Mouse (Mus musculus): ENCODE measurements at regions not wholly inside any gene's neighbourhood (a gene's known extent, or its start where the extent isn't known, plus 50 kb on each side); places are given as distances from the start of the nearest gene placed in this dataset.

DNA sequence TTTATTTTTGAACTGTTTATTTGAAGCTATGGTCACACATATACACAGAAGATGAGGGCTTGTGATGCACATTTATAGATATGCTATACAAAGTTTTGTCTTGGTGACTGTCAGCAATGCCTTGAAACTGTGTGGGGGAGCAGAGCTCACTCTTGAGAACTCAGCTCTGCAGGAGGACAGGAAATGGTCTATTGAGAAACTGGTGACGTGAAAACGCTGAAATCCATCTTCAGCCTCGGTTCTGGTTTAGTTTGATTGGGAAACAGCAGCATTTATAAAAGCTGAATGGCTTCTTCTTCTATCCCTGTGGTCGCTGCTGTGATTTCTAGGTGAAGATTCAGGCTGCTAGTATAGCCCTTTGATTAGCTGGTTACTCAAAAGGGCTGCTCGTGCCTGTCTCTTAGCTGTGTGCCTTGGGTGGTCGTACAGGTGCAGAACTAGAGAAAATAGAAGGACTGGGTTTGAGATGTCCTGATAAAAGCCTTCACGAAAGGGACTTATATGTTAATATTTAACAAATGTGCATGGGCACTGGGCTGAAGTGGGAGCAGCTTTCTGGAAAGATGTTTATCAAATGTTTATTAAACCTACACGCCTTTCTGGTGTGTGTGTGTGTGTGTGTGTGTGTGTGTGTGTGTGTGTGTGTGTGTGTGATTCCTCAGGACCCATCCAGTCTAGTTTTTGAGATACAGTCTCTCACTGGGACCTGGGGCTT, 124.9 kb upstream of the Map3k1 start:
- H3K4me1 ChIP-seq (replicated peaks; ENCODE audit: control insufficient read depth, insufficient read depth, low read length): peaks cover 5% of the 10 kb centered on the region
- H3K4me3 ChIP-seq (replicated peaks; ENCODE audit: low read length): no peak overlapping the region
- H3K27ac ChIP-seq (ENCODE audit: low read length): no peak overlapping the region
- no peak for ATAC-seq
- no peaks in the 10 kb centered on the region for H3K9me3 ChIP-seq (ENCODE audit: control insufficient read depth, low read length)
- H3K27me3 ChIP-seq (replicated peaks; ENCODE audit: control insufficient read depth, insufficient read depth, low read length): no peaks in the 10 kb centered on the region
- H3K36me3 ChIP-seq (ENCODE audit: control insufficient read depth, insufficient read depth): no peaks in the 10 kb centered on the region
- WGBS: 82% methylated on average over 8 of the region's 8 CpGs
- H3K9ac ChIP-seq (replicated peaks; ENCODE audit: low read depth, low read length): no peak overlapping the region
- no peak overlapping the region for H3K4me2 ChIP-seq (ENCODE audit: low read length)

DNA sequence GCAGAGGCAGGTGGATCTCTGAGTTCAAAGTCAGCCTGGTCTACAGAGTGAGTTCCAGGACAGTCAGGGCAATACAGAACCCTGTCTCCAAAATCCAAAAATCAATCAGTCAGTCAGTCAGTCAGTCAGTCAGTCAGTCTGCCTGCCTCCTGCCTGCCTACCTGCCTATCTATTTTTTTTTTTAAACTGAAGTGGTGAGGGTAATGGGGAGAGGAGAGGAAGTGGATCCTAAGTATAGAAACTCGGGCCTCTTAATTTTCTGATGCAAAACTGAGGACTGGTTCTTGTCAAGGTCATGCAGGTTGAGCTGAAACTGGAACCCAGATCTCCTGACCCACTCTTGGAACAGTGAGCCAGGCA, 126.9 kb upstream of the Map3k1 start:
- no peak overlapping the region for H3K4me3 ChIP-seq (replicated peaks; ENCODE audit: low read length)
- H3K27ac ChIP-seq (ENCODE audit: low read length): no peak overlapping the region
- no peak overlapping the region for H3K9ac ChIP-seq (replicated peaks; ENCODE audit: low read depth, low read length)
- peaks cover 5% of the 10 kb centered on the region for H3K4me1 ChIP-seq (replicated peaks; ENCODE audit: control insufficient read depth, insufficient read depth, low read length)
- no peaks in the 10 kb centered on the region for H3K36me3 ChIP-seq (ENCODE audit: control insufficient read depth, insufficient read depth)
- no peaks in the 10 kb centered on the region for H3K9me3 ChIP-seq (ENCODE audit: control insufficient read depth, low read length)
- ATAC-seq: no peak
- no peaks in the 10 kb centered on the region for H3K27me3 ChIP-seq (replicated peaks; ENCODE audit: control insufficient read depth, insufficient read depth, low read length)
- no peak overlapping the region for H3K4me2 ChIP-seq (ENCODE audit: low read length)
- 62% methylated on average over 1 of the region's 1 CpGs for WGBS

DNA sequence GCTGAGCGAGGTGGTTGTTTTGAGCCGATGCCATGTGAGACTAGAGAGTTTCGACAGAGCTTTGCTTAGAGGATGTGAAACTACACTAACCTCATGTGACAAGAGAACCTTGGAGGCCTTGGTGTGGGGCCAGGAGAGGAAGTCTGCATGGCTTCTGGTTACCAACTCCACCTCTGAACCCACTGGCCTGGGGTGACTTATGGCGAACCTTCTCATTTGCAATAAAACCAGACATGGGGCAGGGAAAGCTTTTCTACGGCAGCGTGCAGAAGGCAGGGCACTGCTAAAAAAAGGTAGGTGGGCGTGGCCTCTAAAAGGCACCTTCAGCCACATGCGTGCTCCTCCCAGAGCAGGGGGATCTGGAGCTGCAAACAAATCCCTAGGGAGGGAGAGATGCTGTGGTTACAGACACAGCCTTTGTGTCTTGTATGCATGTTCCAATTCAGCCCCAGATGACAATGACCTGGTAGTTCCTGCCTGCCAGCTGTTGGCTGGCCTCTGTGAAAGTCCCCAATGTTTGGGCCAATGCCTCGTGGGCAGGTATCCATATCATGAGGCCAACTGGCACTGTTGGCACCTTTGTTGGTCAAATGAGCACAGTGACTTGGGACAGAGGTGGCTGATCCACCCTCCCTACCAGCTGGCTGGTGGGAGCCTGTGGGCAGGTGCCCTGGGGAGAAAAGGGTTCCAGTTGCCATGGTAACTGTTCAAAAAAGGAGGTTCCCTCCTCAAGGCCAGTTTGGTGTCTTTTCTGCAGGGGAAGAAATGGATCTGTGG, 127.5 kb upstream of the Map3k1 start:
- H3K36me3 ChIP-seq (ENCODE audit: control insufficient read depth, insufficient read depth): no peaks in the 10 kb centered on the region
- H3K9ac ChIP-seq (replicated peaks; ENCODE audit: low read depth, low read length): no peak overlapping the region
- no peaks in the 10 kb centered on the region for H3K27me3 ChIP-seq (replicated peaks; ENCODE audit: control insufficient read depth, insufficient read depth, low read length)
- H3K4me1 ChIP-seq (replicated peaks; ENCODE audit: control insufficient read depth, insufficient read depth, low read length): peaks cover 5% of the 10 kb centered on the region
- no peak overlapping the region for H3K27ac ChIP-seq (ENCODE audit: low read length)
- H3K9me3 ChIP-seq (ENCODE audit: control insufficient read depth, low read length): no peaks in the 10 kb centered on the region
- 73% methylated on average over 9 of the region's 9 CpGs for whole genome bisulfite sequencing
- no peak overlapping the region for H3K4me2 ChIP-seq (ENCODE audit: low read length)
- ATAC-seq: no peak
- H3K4me3 ChIP-seq (replicated peaks; ENCODE audit: low read length): no peak overlapping the region

DNA sequence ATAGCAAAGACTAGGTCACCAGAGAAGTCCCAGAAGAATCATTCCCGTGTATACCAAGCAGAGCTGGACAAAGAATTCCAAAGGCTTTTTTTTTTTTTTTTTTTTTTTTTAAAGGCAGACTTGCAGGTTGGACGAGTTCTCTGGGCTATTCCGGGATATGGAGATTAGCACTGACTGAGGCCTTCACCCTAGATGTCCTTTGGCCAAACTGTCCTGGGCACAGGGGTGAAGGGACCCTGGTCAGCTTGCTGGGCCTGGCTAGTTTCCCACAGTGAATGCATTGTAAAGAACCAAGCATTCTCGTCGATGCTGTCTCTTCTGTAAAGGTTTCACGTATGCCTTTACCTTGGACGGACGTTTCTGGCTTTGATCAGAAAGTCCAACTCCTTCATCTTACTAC, 128.2 kb upstream of the Map3k1 start:
- Histone ChIP-seq H3K9ac (replicated peaks; ENCODE audit: low read depth, low read length) (no peak overlapping the region), H3K4me2 (ENCODE audit: low read length) (no peak overlapping the region), H3K9me3 (ENCODE audit: control insufficient read depth, low read length) (no peaks in the 10 kb centered on the region), H3K36me3 (ENCODE audit: control insufficient read depth, insufficient read depth) (no peaks in the 10 kb centered on the region), H3K4me3 (replicated peaks; ENCODE audit: low read length) (no peak overlapping the region), H3K4me1 (replicated peaks; ENCODE audit: control insufficient read depth, insufficient read depth, low read length) (peaks cover 5% of the 10 kb centered on the region), H3K27me3 (replicated peaks; ENCODE audit: control insufficient read depth, insufficient read depth, low read length) (no peaks in the 10 kb centered on the region), H3K27ac (ENCODE audit: low read length) (no peak overlapping the region)
- WGBS: 57% methylated on average over 8 of the region's 8 CpGs
- ATAC-seq: no peak

DNA sequence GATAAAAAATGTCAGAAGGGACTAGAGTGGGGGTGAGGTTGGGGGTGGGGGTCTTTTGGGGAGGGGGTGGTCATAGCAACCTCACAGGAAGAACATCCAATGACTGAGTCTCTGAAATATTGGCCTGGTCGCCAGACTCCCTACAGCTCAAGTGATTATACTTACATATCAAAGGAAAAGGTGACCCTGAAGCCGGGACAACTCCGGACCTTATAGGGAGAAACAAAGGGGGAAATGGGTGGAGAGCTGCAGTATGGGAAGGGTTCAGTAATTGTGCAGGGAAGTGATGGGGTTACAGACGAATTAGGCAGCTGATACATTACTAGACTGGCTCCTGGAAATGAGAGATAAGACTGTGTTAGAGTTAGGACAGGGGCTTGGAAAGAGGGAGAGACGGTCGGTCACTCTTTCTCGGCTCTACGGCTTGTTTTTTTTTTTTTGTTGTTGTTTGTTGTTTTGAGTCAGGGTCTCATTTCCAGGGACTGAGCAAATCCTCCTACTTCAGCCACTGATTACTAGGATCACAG, 130.2 kb upstream of the Map3k1 start:
- Histone ChIP-seq H3K4me2 (ENCODE audit: low read length) (no peak overlapping the region), H3K9ac (replicated peaks; ENCODE audit: low read depth, low read length) (no peak overlapping the region), H3K4me1 (replicated peaks; ENCODE audit: control insufficient read depth, insufficient read depth, low read length) (peaks cover 10% of the 10 kb centered on the region), H3K4me3 (replicated peaks; ENCODE audit: low read length) (no peak overlapping the region), H3K27me3 (replicated peaks; ENCODE audit: control insufficient read depth, insufficient read depth, low read length) (no peaks in the 10 kb centered on the region), H3K27ac (ENCODE audit: low read length) (no peak overlapping the region), H3K9me3 (ENCODE audit: control insufficient read depth, low read length) (no peaks in the 10 kb centered on the region), H3K36me3 (ENCODE audit: control insufficient read depth, insufficient read depth) (no peaks in the 10 kb centered on the region)
- ATAC-seq: no peak
- 72% methylated on average over 8 of the region's 8 CpGs for WGBS

DNA sequence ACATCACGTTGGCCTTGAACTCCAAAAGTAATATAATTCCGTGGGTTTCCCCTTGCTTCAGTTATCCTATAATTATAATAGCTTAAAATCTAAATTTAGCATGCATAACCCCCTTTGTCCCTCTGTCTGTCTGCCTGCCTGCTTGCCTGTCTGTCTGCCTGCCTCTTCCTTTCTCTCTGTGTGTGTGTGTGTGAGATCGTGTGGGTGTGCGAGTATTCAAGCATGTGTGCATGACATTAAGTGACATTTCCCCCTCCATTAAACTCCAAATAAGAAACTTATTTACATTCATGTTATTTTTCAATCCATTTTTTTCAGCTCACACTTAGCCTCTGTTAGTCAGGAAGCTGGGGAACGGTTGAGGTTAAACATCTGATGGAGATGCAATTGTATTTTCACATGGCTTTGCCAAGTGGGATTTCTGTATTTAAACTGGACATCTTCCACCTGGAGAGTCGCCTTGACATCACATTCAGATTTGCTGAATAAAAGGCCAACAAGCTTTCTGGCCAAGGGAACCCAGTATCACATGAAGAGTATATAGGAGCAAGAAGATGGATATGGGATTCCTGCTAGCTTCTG, 130.8 kb upstream of the Map3k1 start:
- H3K27ac ChIP-seq (ENCODE audit: low read length): no peak overlapping the region
- H3K9me3 ChIP-seq (ENCODE audit: control insufficient read depth, low read length): no peaks in the 10 kb centered on the region
- no peaks in the 10 kb centered on the region for H3K27me3 ChIP-seq (replicated peaks; ENCODE audit: control insufficient read depth, insufficient read depth, low read length)
- H3K4me2 ChIP-seq (ENCODE audit: low read length): no peak overlapping the region
- H3K36me3 ChIP-seq (ENCODE audit: control insufficient read depth, insufficient read depth): no peaks in the 10 kb centered on the region
- no peak overlapping the region for H3K9ac ChIP-seq (replicated peaks; ENCODE audit: low read depth, low read length)
- 78% methylated on average over 6 of the region's 6 CpGs for WGBS
- no peak for ATAC-seq
- no peak overlapping the region for H3K4me3 ChIP-seq (replicated peaks; ENCODE audit: low read length)
- H3K4me1 ChIP-seq (replicated peaks; ENCODE audit: control insufficient read depth, insufficient read depth, low read length): peaks cover 15% of the 10 kb centered on the region

DNA sequence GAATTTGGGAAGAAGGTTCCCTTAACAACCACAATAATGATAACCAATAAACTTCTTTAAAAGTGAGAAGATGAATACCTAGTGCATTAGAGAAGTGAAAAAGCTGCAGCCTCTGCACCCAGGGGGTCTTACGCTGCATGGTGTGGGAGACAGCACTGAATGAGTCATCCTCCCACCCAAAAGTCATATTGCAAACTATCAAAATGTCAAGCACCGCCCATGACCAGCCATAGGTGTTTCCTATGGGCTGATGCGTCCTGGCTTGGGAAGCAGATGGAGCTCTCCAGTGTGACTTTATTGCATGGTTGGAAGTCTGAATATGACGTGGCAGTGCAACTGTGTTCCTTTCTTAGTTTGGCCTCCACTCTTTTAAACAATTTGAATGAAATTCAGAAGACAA, 131.5 kb upstream of the Map3k1 start:
- Histone ChIP-seq H3K4me1 (replicated peaks; ENCODE audit: control insufficient read depth, insufficient read depth, low read length) (peaks cover 15% of the 10 kb centered on the region), H3K9me3 (ENCODE audit: control insufficient read depth, low read length) (no peaks in the 10 kb centered on the region), H3K9ac (replicated peaks; ENCODE audit: low read depth, low read length) (no peak overlapping the region), H3K27me3 (replicated peaks; ENCODE audit: control insufficient read depth, insufficient read depth, low read length) (no peaks in the 10 kb centered on the region), H3K27ac (ENCODE audit: low read length) (no peak overlapping the region), H3K4me3 (replicated peaks; ENCODE audit: low read length) (no peak overlapping the region), H3K36me3 (ENCODE audit: control insufficient read depth, insufficient read depth) (no peaks in the 10 kb centered on the region), H3K4me2 (ENCODE audit: low read length) (no peak overlapping the region)
- ATAC-seq: no peak
- WGBS: 94% methylated on average over 4 of the region's 4 CpGs

DNA sequence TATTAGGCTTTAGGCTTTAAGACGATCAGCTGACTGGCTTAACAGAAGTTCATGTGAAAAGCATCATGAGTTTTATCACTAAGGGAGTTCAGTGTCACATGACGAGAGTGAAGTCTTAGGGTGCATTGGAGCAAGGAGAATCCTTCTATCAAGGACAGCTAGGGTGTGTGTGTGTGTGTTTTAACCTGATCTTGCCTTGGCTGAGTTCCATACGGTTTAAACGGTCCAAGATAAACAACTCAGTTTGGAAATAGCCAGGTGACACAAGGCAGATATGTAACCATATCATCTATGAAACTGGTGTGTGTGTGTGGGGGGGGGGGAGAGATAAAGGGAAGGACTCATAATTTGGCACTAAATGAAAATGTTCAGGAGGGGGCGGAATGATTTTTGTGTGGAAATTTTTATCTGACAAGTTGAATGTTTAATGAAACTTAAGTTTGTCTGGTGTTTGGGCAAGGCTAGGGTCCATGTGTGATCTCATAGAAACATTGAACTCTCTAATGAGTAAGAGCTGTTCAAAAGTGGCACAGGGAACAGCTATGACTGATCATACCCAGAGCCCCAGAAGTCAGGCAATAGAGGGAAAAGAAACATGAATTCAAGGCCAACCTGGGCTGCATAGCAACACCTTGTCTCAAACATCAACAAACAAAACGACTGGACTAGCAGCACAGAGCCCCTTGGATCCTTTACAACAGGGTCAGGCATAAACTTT, 132.2 kb upstream of the Map3k1 start:
- Histone ChIP-seq H3K4me2 (ENCODE audit: low read length) (no peak overlapping the region), H3K36me3 (ENCODE audit: control insufficient read depth, insufficient read depth) (no peaks in the 10 kb centered on the region), H3K27ac (ENCODE audit: low read length) (no peak overlapping the region), H3K9me3 (ENCODE audit: control insufficient read depth, low read length) (no peaks in the 10 kb centered on the region), H3K4me1 (replicated peaks; ENCODE audit: control insufficient read depth, insufficient read depth, low read length) (peaks cover 15% of the 10 kb centered on the region), H3K9ac (replicated peaks; ENCODE audit: low read depth, low read length) (no peak overlapping the region), H3K4me3 (replicated peaks; ENCODE audit: low read length) (no peak overlapping the region), H3K27me3 (replicated peaks; ENCODE audit: control insufficient read depth, insufficient read depth, low read length) (no peaks in the 10 kb centered on the region)
- 84% methylated on average over 6 of the region's 6 CpGs for WGBS
- no peak for ATAC-seq

DNA sequence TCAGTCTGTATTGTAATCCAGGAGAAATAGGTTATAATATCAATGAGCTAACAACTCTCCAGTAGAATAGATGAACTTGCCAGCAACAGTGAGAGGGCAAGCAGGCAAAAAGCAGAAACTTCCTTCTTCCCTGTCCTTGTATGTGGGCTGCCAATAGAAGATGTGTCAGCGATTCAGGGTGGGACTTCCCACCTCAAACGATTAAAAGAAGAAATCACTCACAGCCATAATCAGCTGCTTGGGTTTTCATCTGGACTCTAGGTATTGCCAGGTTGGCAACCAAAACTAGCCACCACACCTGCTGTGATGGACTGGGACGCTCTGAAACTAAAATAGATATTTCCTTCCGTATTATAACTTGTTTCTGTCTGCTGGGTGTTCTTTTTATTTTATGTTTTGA, 133.2 kb upstream of the Map3k1 start:
- Histone ChIP-seq H3K4me2 (ENCODE audit: low read length) (no peak overlapping the region), H3K36me3 (ENCODE audit: control insufficient read depth, insufficient read depth) (no peaks in the 10 kb centered on the region), H3K4me1 (replicated peaks; ENCODE audit: control insufficient read depth, insufficient read depth, low read length) (peaks cover 10% of the 10 kb centered on the region), H3K4me3 (replicated peaks; ENCODE audit: low read length) (no peak overlapping the region), H3K9me3 (ENCODE audit: control insufficient read depth, low read length) (no peaks in the 10 kb centered on the region), H3K27me3 (replicated peaks; ENCODE audit: control insufficient read depth, insufficient read depth, low read length) (no peaks in the 10 kb centered on the region), H3K9ac (replicated peaks; ENCODE audit: low read depth, low read length) (no peak overlapping the region), H3K27ac (ENCODE audit: low read length) (no peak overlapping the region)
- no peak for ATAC-seq
- WGBS: 97% methylated on average over 4 of the region's 4 CpGs

Measured in forebrain, embryonic 16.5 days (tissue).